Mouse (Mus musculus): ENCODE measurements at regions not wholly inside any gene's neighbourhood (a gene's known extent, or its start where the extent isn't known, plus 50 kb on each side); places are given as distances from the start of the nearest gene placed in this dataset.
A peak's percentile ranks its signal among the peaks of the same experiment; 100 is the strongest.

DNA sequence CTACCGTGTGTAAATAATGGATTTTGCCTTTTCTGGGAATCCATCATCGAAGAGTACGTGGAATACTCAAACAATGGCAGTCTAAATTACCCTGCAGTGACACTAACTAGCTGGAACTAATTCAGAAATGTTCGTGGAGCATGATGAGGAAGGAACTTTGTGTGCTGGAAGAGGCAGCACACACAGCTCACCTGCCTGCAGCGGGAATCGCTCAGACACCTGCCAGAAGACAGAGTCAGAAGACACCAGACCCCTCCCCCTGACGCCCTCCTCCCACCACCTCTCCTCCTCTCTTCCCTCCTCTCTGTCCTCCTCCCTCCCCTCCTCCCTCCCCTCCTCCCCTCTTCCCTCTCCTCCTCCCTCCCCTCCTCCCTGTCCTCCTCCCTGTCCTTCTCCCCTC, 235.4 kb downstream of the Mtx2 start:
- DNase-seq (ENCODE audit: low spot score): no peak

DNA sequence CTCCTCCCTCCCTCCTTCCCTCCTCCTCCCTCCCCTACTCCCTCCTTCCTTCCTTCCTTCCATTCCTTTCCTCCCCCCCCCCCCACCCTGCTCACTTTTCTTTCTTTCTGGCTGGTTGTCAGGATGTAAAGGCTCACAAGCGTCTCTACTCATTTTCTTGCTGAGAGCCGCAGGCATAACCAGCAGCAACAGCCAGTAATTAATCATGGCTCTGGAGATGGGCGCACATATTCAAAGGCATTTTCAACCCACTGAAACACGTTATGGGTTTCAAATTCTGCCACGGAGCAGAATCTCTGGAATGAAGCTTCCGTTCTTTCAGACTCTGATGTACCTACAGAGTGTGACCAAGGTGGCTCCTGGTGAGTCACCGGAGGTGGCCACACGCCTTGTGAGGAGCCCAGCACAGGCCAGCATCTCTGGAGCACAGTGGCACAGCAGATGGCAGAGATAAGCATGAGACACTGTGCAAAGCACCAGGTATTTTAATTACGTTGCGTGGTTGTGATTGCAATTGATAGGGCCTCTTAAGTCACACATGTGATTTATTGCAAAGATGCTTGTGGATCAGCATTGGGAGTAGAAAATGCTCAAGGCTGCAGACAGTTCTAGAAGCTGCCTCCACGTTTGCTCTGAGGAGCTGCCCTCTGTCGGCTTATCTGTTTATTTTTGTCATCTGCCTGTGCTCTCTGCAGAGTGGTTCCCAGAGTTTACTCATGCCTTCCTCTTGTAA, 236.0 kb downstream of the Mtx2 start:
- no peak for DNase-seq (ENCODE audit: low spot score)

DNA sequence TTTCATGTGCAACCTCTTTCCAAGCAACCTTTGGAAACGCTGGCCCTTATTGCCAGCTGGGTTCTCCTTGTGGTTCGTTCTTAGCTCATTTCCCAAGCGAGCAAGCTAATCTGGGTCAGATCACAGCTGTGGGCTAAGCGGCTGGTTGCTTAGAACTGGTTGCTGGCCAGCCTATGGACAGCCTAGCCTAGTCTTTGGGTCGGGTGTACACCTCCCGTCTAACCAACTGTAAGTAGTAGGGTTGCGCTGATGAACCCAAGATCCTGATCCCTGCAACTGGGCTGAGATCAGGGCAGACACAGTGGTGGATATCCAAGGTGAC, 236.5 kb downstream of the Mtx2 start:
- DNase-seq (ENCODE audit: low spot score): no peak

DNA sequence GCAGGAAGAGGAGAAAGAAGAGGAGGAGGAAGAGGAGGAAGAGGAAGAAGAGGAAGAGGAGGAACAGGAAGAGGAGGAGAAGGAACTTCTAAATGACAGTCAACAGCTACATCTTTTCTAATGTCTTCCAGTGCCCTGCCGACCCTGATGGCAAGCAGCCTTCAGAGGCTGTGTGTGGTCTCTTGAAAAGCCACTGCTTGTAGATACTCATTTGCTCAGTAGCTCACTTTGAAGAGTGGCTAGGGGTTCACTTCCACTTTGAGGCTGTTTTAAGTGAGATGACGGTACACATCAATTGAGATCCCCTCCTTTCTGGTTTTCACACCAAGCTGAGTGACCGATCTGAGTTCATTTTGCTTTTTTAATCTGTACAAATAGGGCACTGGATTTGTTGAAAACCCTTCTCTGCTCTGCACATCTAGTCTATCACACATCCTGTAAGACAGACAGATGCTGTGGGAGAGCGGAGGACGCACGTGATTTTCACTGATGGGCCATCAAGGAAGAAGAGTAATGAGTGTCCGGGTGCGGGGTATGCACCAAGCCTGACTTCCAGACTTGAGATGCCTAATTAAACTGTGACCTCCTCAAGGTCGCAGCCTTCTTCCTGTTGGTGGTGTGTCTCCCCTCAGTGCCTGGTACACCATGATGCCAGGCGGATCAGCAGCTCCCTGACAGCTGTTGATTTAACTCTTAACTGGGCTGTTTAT, 239.0 kb downstream of the Mtx2 start:
- no peak for DNase-seq (ENCODE audit: low spot score)

DNA sequence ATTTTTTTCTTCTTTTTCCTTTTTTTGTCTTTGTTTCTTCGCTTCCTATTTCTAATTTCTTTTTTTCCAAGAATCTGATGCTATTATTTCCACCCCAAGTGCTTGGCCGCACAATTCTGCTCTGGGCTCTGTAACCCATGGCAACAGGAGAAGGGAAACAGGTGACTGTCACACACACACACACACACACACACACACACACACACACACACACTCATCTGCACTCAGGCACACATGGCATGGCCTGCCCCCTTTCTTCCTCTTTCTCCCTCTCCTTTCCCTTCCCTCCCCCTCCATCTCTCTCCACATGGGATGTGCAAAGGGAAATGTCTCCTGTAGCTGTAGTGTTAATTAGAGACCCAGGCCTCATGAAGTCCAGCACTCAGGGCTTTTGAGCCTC, 239.7 kb downstream of the Mtx2 start:
- no peak for DNase-seq (ENCODE audit: low spot score)

DNA sequence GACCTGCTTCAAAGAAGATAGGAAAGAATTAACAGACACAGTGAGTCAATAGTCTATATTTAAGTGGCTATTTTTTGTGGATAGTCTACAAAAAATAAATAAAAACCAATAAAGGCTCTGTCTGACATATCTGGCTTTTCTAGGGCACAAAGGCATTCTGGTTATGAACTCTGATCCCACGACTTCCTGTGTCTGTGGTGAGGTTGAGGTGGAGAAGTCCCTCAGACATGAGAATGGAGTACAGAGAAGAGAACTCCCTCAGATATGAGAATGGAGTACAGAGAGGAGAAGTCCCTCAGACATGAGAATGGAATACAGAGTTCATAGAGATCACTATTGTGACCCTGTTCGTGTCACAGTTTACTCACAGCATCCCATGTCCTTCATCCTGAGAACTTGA, 243.7 kb downstream of the Mtx2 start:
- DNase-seq (ENCODE audit: low spot score): peak; percentile 75

DNA sequence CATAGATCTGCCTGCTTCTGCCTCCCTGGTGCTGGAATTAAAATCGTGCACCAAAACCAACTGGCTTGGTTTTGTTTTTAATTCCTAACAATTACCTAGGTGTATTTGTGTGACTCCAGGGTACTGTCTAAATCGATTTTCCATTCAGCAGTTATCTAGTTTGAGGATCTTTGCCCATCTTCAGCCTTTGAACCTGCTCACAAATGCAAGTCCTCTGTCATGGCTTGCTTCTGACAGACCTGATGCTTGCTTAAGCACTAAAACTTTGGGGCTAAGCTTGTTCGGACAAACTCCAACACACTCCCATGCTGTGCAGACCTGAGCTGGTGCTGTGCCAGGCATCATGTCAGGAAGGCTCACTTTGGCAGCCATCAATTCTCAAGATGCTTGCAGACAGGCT, 246.4 kb downstream of the Mtx2 start:
- peak; percentile 17 for DNase-seq (ENCODE audit: low spot score)

DNA sequence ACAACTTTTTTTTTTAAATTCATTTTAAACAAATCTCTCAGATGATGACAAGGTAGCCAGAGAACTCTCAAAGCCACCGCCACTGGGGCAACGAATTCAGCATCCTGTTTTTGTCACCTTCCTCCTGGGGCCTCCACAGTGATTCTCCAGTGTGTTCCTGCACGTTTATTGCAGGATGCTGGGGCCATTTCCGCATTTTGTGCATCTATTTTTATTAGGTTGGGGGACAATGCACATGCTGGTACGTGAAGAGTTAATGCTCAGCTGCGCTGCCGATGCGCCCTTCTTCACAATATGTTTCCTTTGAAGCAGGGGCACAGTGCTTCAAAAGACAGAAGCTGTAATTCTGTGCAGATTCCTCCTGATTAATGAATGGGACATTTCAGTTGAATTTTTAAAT, 246.9 kb downstream of the Mtx2 start:
- peak; percentile 55 for DNase-seq (ENCODE audit: low spot score)

DNA sequence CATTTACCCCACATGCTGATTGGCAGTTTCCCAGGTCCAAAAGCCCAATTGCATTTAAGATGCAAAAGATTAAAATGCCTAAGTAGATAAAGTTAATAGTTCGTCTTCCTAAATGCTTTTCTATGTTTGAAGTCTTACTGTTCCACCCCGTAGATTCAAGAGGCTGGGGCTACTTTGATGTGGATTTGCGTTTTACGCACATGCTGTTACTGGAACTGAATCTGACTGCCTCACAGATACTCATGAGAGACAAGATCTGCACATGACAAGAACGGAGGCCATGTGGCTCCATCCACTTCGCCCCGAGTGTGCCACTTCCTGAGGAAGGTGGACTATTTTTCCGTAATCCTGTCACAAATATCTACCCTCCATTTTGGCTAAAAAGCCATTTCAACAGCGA, 247.6 kb downstream of the Mtx2 start:
- peak; percentile 83 for DNase-seq (ENCODE audit: low spot score)

DNA sequence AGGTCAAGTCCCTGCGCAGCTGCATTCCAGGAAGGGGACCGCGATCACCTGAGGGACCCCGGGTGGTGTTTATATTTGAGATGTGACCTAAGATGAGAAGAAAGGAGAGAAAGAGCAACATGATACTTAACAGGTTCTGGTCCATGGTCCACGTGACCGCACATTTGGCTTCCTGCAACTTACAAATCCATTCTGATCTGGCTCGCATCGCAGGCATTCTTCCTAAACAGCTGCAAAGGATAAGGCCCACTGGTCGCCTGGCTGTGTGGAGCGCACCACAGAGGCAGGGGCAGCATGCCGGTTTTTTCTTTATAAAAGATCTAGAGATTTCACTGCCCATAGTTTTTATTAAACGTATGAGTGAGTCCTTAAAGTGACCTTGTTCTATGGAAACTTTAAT, 261.6 kb downstream of the Mtx2 start:
- no peak for DNase-seq (ENCODE audit: low spot score)

DNA sequence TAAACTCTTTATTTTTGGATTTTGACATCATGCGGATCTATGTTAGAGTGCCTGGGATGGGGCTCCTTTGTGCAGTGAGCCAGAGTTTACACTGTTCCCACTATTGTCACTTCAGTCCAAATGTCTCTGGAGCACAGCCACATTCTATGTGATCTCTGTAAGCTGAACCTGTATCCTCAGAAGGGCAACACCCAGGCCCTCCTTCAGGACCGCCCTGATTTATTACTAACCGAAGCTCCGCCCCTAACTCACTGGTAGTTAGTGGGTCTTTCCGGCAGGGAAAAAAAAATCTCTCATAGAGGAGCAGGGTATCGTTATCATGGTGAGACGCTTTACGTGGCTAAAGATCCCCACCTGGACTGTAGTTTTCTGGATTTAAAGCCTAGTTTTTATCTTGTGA, 263.6 kb downstream of the Mtx2 start:
- DNase-seq (ENCODE audit: low spot score): no peak

DNA sequence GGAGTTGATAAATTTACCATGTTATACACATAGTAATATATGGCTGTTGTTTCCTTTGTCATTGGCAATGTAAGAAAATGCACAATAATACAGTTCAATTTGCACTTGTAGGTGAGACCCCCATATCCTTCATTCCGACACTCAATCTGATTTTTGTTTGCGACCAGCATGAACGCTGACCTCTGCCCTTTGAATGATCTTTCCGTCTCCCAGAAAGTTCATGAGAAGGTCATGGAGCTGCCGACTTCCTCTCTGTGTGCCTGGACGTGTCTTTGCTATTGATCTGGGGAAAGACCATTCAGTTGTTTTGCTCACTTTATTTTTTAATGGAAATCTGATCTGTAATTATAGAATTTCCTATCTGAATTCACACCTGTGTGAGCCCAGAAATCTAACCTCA, 264.0 kb downstream of the Mtx2 start:
- no peak for DNase-seq (ENCODE audit: low spot score)

DNA sequence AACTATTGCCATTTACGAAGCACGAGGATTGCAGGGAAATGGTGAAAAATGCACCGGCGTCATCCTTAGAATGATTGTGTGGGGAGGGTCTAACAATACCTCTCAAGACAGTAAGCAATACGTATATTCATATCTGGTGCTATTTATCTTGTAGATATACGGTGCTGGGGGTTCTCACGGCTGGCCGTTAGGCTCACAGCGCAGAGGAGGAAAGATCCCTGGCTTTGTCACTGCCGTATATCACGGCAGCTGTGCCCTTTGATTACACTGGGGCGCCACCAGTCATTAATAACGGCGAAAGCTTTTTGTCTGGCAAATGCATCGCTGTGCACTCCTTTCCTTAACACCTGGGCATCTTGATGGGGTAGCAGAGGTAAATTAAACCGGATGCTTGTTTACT, 264.8 kb downstream of the Mtx2 start:
- no peak for DNase-seq (ENCODE audit: low spot score)

DNA sequence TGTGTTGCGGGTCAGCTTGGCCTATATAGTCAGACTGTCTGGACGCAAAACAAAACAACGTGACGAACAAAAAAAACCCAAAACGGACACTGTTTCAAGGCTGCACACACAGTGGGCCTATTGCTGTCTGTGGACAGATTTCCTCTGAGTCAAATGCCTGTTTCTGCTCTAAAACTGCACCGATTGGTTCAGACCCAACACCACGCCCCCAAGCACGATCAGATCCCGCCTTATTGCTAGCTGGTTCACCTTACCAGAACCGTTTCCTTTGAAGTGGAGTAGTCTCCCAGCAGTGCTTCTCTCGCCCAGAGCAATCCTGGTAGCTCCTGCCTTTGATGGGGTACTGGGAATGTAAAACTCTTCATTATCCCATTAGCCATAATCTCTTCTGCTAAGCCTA, 275.9 kb downstream of the Mtx2 start:
- DNase-seq (ENCODE audit: low spot score): peak; percentile 39

DNA sequence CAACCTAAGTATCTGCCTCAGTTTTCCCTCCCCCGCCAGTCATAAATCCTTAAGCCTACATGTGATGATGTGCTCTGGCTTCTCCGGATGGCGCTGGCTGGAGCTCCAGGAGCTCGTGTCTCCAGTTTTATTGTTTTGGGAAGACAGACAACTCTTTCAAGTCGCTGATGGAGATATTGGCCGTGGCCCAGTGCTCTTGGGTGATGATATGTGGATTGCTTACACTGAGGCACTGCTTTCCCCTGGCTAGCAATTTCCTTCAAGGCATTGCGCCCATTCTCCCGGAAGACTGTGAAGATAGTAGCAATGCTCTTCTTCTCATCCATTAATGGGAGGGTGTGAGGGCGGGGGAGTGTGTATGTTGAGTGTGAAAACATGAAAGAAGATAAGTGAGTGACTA, 287.1 kb downstream of the Mtx2 start:
- no peak for DNase-seq (ENCODE audit: low spot score)

DNA sequence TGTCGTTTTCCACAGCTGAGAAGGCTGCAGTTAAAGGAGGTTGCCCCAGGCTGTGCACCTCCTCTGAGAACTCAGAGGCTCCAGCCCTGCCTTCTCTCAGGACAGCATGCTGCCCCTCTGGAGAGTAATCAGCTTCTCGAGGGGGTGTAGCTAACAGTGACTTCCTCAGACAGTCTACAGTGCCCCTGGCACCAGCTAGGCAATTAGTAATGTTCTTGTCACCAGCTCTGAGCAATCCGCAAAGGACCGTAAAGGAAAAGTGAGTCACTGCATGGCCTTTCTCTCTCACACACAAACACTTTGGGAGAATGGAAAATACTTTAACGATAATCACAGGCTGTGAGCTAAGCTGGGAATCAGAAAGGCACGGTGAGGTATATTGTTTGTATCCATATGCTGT, 288.8 kb downstream of the Mtx2 start:
- DNase-seq (ENCODE audit: low spot score): no peak

DNA sequence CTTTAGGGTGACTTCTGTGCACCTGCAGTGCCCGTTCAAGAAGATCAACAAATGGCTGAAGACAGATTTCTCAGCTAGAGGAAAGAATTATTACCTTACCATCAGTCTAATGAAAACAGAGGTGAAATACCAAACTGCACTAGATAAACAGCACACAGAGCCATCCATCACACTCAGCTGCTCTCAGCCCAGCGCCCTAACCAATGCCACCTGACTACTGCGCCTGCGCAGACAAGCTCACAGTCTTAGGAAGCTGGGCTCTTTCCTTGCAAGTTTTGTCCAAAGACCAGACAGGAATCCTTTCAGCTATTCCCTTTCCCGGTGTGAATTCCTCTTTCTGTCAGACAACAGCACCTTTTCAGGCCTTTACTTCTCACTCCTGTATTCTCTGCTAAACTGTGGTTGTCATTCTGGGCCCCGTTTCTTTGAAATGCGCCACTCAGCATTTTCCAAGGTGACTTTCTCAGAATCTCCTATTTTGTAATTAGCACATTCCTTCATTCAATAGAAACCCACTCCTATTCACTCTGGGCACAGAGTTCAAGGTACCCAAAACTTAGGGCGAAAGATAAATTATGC, 292.8 kb downstream of the Mtx2 start:
- DNase-seq (ENCODE audit: low spot score): no peak

DNA sequence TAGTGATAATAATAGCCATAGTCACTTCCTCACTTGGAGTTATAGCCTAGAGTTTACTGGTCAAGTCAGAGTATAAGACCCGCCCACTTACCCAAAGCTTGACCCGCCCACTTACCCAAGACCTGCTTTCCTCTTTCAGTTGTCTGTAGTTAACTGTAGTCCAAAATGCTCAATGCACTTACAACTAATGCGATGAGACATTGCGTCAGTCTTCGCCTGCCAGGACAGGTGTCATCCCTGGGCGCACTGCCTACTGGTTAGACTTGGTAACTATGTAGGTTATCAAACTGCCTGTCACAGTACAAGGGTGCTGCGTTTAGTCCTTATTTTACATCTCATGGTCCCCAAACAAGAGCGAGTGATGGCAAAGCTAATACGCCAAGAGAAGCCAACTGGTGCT, 294.0 kb downstream of the Mtx2 start:
- no peak for DNase-seq (ENCODE audit: low spot score)

DNA sequence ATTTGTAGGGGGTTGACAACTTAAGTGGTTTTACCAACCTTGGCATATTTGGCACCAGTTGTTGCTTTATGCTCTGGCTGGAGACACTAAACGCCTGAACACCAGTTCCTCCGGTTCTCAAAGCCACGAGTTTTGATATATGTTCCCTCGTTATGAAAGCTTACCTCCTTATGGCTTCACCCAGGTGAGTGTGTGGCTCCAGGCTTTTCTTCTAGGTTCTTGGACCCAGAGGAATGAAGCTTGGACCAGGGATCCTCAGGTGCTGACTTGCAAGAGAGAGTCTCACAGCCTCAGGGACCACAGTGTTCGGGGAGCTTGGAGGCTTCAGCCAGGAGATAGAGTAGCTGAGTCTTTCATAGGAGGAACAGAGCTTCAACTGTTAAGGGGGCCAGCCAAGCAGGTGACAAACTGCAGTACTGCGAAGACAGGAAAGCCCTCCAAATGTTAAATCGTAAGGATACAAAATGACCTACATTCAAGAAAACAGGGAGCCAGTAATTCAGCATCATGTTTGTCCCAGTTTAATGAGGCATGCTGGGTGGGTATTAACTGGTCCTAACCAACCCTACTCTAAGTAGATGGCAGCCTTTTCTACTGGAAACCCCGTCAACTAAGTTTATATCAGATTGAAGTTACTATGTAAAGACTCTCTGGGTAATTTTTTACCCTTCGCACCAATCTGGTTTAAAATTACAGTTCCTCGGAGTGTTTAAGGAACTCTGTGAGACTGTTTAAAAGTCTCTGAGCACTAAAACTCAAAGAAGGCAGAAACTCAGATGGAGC, 307.9 kb downstream of the Mtx2 start:
- DNase-seq (ENCODE audit: low spot score): no peak

DNA sequence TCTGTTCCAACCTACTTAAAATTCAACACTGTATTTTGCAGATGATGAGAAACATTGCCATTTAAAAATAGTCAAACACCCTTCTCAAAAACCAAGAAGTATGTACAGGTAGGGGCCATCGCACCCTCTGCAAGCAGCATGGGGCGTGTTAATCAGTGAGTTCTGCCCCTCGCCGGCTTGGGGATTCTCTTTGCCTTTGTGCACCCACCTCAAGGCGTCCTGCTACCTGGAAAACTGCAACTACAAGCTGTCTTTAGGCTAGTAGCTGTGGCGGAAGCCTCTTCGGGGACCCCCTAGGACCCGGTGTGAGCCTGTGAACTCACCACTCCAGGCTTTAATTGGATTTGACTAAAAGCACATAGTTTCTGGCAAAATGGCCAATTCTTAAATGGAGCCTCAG, 311.0 kb downstream of the Mtx2 start:
- no peak for DNase-seq (ENCODE audit: low spot score)

DNA sequence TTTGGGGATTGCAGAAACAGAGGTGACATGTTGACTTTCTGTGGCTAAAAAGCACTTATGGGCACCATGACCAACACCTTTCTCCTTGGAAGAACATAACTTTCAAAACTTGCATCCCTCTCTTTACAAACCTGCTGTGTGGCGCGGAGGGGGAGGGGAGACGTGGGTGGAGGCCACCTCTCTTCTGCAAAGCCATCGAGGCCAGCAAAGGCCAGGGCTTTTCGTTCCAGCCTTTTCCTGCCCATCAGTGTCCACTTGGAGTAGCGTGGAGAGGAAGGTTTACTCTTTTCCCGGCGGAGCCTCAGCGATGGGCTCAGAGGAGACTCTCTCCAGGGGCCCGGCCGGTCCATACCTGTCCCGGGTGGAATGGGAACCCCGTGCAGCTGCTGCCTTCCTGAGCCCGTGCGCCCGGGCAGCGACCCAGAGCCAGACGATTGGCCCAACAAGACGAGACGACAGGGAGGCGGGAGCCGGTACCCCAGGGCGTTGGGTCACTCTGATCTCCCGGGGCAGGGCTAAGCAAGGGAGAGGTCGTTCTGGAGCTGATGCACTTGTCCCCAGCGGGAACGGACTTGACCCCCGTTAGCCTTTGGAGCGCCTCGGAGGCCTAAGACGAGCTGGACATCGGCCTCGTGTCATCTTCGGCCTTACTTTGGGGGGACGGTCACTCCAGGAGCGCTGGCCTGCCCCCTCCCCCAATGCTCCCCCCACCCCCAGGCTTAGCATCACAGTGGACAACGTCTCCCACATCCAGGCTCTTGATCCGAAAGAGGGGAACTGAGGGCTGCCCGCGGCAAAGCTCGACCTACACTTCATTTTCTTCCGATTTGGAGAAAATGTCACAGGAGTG, 311.8 kb downstream of the Mtx2 start:
- no peak for DNase-seq (ENCODE audit: low spot score)

All from thymus, postnatal 0 days (tissue).